Mouse (Mus musculus) heart, adult 2 months (tissue): ENCODE results near the gene AI661453. TPM values are rescaled to one million over a fixed set of nuclear protein-coding genes. Genes with fewer than 3 reads are reported as not detected.

Source experiments
- DNase-seq, 2 experiments: peaks; one replicate each; pipeline ENCODE4 v3.0.0; 2021
- H3K27ac ChIP-seq: fragments of 200-600 bp; 2 replicates; pipeline ENCODE4 v1.8.1; 2022
- H3K27me3 ChIP-seq: fragments of 200-500 bp; 2 replicates; pipeline ENCODE4 v1.6.1; 2012; ENCODE audit warnings: mild to moderate bottlenecking, low read length, inconsistent platforms, mixed read lengths; ENCODE audit not compliant: control insufficient read depth, insufficient read depth
- H3K36me3 ChIP-seq: fragments of 200-500 bp; 2 replicates; pipeline ENCODE4 v1.6.1; 2012; ENCODE audit warnings: low read length, inconsistent platforms; ENCODE audit not compliant: control insufficient read depth, insufficient read depth
- H3K4me1 ChIP-seq: fragments of 200-500 bp; 2 replicates; pipeline ENCODE4 v1.6.1; 2011; ENCODE audit warnings: low read length; ENCODE audit not compliant: control insufficient read depth, insufficient read depth
- H3K4me3 ChIP-seq: fragments of 200-600 bp; 2 replicates; pipeline ENCODE4 v1.8.1; 2022
- H3K79me2 ChIP-seq: fragments of 200-500 bp; replicated peaks from 2 replicates; pipeline ENCODE4 v1.6.1; 2012; ENCODE audit warnings: mild to moderate bottlenecking, inconsistent platforms, low read length, moderate library complexity, mixed read lengths; ENCODE audit not compliant: control insufficient read depth, insufficient read depth
- H3K9ac ChIP-seq: fragments of 200-500 bp; 2 replicates; pipeline ENCODE4 v1.6.1; 2012; ENCODE audit warnings: low read depth, mild to moderate bottlenecking, control low read depth, inconsistent platforms, low read length, mixed read lengths
- CTCF ChIP-seq: fragments of 200-600 bp; IDR thresholded peaks from 2 replicates; pipeline ENCODE4 v1.8.1; 2022; ENCODE audit warnings: antibody characterized with exemption, mild to moderate bottlenecking, moderate library complexity
- EP300 ChIP-seq: fragments of 200-500 bp; IDR thresholded peaks from 2 replicates; pipeline ENCODE4 v1.6.1; 2011; ENCODE audit warnings: low read depth, low read length, control low read depth; ENCODE audit not compliant: insufficient read depth
- POLR2A ChIP-seq: fragments of 200-500 bp; IDR thresholded peaks from 2 replicates; pipeline ENCODE4 v1.6.1; 2011; ENCODE audit warnings: mild to moderate bottlenecking, low read depth, low read length, control low read depth; ENCODE audit not compliant: insufficient read depth
- WGBS: fragments of 180-500 bp; shearing (Covaris S2); methylation state at CpG from one replicate; pipeline ENCODE4 v1.1.7; 2018; 5-methylcytosine and 5-hydroxymethylcytosine counted together
- intact Hi-C: fragments of 180-260 bp; cut with DNase I; formaldehyde crosslinking; loops from one replicate; pipeline ENCODE4 v1.15.1; 2025
- polyA plus RNA-seq: library from polyadenylated mRNA; depleted of rRNA; stranded (reverse); fragments of >200 nt; gene quantifications from 2 replicates; pipeline ENCODE4 v1.2.3, GENCODE M21; 2012
- total RNA-seq, 2 experiments: library from RNA; stranded (reverse); gene quantifications; 2 replicates each; pipeline ENCODE4 v1.2.3; 2021

The AI661453 gene
- total and polyA plus RNA-seq, 3 experiments: 1.00 to 1.4 (median 1.2) TPM

DNA sequence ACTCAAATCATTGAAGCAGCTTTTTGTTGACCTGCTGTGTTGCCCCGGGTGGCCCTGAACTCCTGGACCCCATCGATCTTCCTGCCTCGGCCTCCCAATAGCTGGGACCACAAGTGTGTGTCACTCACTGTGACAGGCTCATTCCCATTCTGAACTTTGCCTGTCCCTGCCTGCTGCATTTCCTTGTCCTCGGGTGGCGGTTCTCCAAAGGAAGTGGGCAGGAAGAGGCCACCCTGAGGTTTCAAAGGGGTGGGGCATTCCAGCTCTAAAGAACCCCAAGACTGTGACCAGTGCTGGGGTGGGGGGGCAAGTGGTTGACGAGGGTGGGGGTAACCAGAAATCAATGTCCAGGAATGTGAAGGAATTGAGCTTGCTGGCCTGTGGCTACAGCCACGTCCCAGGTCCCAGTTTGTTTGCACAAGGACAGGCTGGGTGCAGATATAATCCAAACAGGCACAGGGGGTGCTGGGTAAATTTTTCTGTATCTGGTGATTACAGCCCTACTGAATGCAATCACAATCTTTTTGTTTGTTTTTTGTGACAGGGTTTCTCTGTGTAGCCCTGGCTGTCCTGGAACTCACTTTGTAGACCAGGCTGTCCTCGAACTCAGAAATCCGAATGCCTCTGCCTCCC, 3.1 kb downstream of the AI661453 start:
- H3K27ac ChIP-seq: no peak overlapping the region
- no peak overlapping the region for H3K4me3 ChIP-seq
- no peaks in the 10 kb centered on the region for H3K36me3 ChIP-seq
- H3K79me2 ChIP-seq: no peaks in the 10 kb centered on the region
- H3K9ac ChIP-seq: no peak overlapping the region
- TF ChIP-seq CTCF: no peak
- TF ChIP-seq POLR2A: no peak
- TF ChIP-seq EP300: no peak
- DNase-seq: no peak
- H3K4me1 ChIP-seq: no peaks in the 10 kb centered on the region
- peaks cover 2% of the 10 kb centered on the region for H3K27me3 ChIP-seq
- 53% methylated on average over 9 of the region's 9 CpGs for WGBS
- intact Hi-C loops: no loop called here

DNA sequence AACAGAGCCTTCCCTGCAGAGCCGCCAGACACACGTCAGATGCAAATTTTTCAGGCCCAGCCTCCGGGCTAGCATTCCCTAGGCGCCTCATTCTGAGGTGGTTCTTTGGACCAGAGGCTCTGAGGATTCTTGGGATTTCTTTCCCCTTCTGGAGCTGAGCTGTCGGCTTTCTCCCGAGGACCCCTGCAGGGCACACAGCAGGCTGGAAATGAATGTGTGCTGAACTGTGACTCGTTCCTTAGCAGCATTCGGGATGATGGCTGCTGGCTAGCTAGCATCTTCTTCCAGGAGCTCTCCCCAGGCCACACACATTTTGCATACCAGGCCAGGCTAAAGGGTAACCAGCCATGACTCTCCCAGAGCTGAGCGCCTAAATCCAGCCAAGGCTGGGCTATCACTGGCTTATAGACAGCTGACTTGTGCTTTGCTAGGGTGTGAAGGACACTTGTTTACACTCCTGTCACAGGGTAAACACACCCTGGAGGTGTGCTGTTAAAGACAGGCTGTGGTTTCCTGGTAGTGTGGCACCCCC, 4.0 kb downstream of the AI661453 start:
- TF ChIP-seq CTCF (no peak), EP300 (no peak), POLR2A (no peak)
- peaks cover 2% of the 10 kb centered on the region for H3K27me3 ChIP-seq
- no peaks in the 10 kb centered on the region for H3K79me2 ChIP-seq
- 54% methylated on average over 9 of the region's 9 CpGs for WGBS
- no peak overlapping the region for H3K27ac ChIP-seq
- no peaks in the 10 kb centered on the region for H3K36me3 ChIP-seq
- no peak overlapping the region for H3K9ac ChIP-seq
- H3K4me3 ChIP-seq: no peak overlapping the region
- intact Hi-C loops: no loop called here
- H3K4me1 ChIP-seq: no peaks in the 10 kb centered on the region
- DNase-seq: no peak

DNA sequence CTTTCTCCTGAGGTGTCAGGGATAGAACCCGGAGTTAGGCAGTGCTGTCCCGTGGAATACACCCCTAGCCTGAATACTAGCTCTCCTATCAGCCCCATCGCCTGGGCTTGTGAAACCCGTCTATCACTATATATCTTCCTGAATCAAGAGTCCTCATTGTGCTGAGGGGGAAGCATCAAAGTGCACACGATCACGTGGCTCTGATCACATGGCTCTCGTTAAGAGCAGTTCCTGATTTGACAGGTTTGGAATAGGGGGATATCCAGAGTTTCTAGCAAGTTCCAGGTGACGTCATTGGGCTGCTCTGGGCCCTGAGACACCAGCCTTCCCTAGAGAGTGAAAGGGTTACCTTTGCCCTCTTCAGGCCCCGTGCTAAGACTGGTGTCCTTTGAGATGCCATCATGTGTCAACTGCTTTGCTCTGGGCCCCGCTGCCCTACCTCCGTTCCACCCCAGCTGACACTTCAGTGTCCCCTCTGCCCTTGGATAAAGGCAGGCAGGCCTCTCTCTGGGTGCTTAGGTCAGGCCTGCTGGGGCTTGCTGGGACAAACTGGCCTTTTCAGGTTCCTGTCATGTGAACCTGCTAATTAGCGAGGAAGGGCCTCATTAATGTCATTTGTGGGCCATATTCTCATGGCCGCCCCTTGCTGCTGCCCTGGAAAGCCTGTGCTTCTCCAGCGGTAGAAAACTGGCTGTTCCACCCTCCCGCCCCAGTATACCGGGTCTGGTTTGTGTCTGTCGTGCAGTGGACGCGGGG, 5.1 kb downstream of the AI661453 start:
- no peak overlapping the region for H3K4me3 ChIP-seq
- no peak for TF ChIP-seq POLR2A
- WGBS: 76% methylated on average over 19 of the region's 19 CpGs
- H3K27ac ChIP-seq: no peak overlapping the region
- peaks cover 2% of the 10 kb centered on the region for H3K27me3 ChIP-seq
- no peak for DNase-seq
- no peaks in the 10 kb centered on the region for H3K36me3 ChIP-seq
- H3K4me1 ChIP-seq: no peaks in the 10 kb centered on the region
- no peak overlapping the region for H3K9ac ChIP-seq
- intact Hi-C loops: no loop called here
- H3K79me2 ChIP-seq: no peaks in the 10 kb centered on the region

DNA sequence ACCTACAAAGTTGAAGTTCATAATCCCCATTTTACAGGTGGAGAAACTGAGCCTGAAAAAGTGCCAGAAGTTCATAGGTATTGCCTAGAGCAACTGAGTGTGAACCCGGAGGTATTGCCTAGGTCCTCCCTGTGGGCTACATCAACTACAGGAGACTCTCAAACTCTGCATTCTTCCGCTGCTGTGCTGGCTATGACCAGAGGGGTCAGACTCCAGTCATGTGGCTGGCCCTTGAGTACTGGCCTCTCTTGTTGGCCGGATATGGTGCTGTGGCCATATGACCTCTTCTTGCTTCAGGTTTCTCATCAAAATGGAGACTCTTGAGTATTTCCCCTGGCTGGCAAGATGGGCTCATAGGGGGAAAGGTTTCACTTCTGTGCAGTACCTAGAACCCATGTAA, 5.9 kb downstream of the AI661453 start:
- H3K27me3 ChIP-seq: no peaks in the 10 kb centered on the region
- no peak overlapping the region for H3K4me3 ChIP-seq
- intact Hi-C loops: no loop called here
- 83% methylated on average over 3 of the region's 3 CpGs for WGBS
- DNase-seq: no peak
- H3K4me1 ChIP-seq: no peaks in the 10 kb centered on the region
- no peaks in the 10 kb centered on the region for H3K79me2 ChIP-seq
- no peak for TF ChIP-seq EP300
- TF ChIP-seq CTCF: no peak
- no peak for TF ChIP-seq POLR2A
- no peak overlapping the region for H3K27ac ChIP-seq
- no peaks in the 10 kb centered on the region for H3K36me3 ChIP-seq
- no peak overlapping the region for H3K9ac ChIP-seq

DNA sequence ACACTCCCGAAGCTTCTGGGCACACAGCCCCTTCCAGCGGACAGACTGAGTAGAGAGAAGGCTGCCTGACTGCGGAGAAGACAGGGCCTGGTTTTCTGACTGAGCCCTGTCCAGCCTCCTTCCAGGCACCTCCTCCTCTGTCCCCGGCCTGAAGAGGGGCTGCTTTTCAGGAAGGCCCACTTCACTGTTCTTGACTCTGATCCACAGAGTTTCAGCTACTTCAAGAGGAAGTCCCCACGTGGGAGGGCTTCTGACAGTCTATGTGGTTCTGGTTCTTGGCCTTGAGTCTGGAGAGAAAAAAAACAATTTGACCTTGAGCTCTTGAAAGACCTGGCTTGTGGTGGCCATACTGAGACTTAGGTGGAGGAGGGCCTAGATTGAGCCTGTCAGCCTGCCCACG, 7.7 kb downstream of the AI661453 start:
- no peaks in the 10 kb centered on the region for H3K27me3 ChIP-seq
- no peaks in the 10 kb centered on the region for H3K79me2 ChIP-seq
- no peak overlapping the region for H3K9ac ChIP-seq
- no peak overlapping the region for H3K27ac ChIP-seq
- H3K4me1 ChIP-seq: no peaks in the 10 kb centered on the region
- no peak overlapping the region for H3K4me3 ChIP-seq
- intact Hi-C loops: no loop called here
- TF ChIP-seq CTCF (no peak), EP300 (no peak)
- WGBS: 55% methylated on average over 6 of the region's 6 CpGs
- DNase-seq: no peak
- no peaks in the 10 kb centered on the region for H3K36me3 ChIP-seq

DNA sequence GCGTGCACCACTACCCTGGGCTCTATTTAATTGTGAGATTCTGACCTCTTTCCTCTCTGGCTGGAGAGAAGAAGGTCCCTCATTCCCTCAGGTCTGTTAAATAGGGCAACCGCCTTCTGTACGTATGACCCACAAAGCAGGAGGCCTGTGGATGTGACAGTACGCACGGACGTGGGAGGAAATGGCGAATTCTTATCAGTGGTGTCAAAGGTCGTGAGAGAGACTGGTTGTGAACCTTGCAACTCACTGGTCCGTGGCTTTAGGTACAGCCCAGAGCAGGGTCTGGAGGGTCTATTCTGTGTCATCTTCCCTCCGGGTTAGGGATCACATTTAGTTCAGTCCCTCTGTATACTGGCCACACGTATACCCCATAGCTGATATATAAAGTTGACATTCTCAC, 9.1 kb downstream of the AI661453 start:
- 70% methylated on average over 11 of the region's 11 CpGs for WGBS
- Histone ChIP-seq H3K27me3 (no peaks in the 10 kb centered on the region), H3K36me3 (no peaks in the 10 kb centered on the region), H3K4me3 (no peak overlapping the region), H3K79me2 (no peaks in the 10 kb centered on the region), H3K4me1 (no peaks in the 10 kb centered on the region), H3K9ac (no peak overlapping the region), H3K27ac (no peak overlapping the region)
- intact Hi-C loops: no loop called here
- DNase-seq: no peak
- TF ChIP-seq EP300: no peak
- TF ChIP-seq CTCF: no peak
- TF ChIP-seq POLR2A: no peak
